Mouse (Mus musculus) layer of hippocampus, postnatal 10 days (tissue): Measurements from ENCODE around the gene Olfr1188. TPM values are rescaled to one million over a fixed set of nuclear protein-coding genes. Genes with fewer than 3 reads are reported as not detected.
"Not testable (repeated sequence)": the region's sequence is repeated elsewhere in the genome, so short reads cannot be mapped to it uniquely, and the experiment has no call there.

ENCODE experiments used
- DNase-seq, 2 experiments: peaks; one replicate each; pipeline ENCODE4 v3.0.0; 2021; ENCODE audit warnings: low spot score in 2 of 2
- long read RNA-seq: library from polyadenylated mRNA; stranded (forward); transcript quantifications from one replicate; pipeline ENCODE4 v2.0.0, GENCODE M21; 2023
- total RNA-seq, 2 experiments: library from RNA; stranded (reverse); gene quantifications; 2 replicates each; pipeline ENCODE4 v1.2.3; 2021

Olfr1188 gene
- total RNA-seq = not detected
- long read RNA-seq = 0 reads

GRCm38 (mm10) chr2:88556635-88557034 lies at the start of gene Olfr1188:
TSS of gene Olfr1188 (plus strand) at chr2:88556935.
- DNase-seq = no peak

GRCm38 (mm10) chr2:88518251-88518650 lies 38.5 kb upstream of the Olfr1188 start, which contains the start of gene Olfr1186:
TSS of gene Olfr1186 (plus strand) at chr2:88518551.
- no peak for DNase-seq

GRCm38 (mm10) chr2:88525720-88526119 lies 31.0 kb upstream of the Olfr1188 start:
- no peak for DNase-seq

- DNase-seq = not testable (repeated sequence)
Observed at GRCm38 (mm10) chr2:88572696-88573095, 16.0 kb downstream of the Olfr1188 start.

GRCm38 (mm10) chr2:88586154-88586553 lies 29.4 kb downstream of the Olfr1188 start, which contains the start of gene Olfr1189:
TSS of gene Olfr1189 (plus strand) at chr2:88586454.
- no peak for DNase-seq

Other genes starting within 250 kb of the Olfr1188 start
- gene Olfr1174-ps, start 241.8 kb upstream of the Olfr1188 start, total RNA-seq = not detected
- gene Olfr1175-ps, start 229.7 kb upstream of the Olfr1188 start, total RNA-seq = not detected
- gene Olfr1176, start 220.2 kb upstream of the Olfr1188 start, total RNA-seq = not detected
- gene Olfr1177-ps, start 210.4 kb upstream of the Olfr1188 start, total RNA-seq = not detected
- not detected for gene Olfr1178, start 169.9 kb upstream of the Olfr1188 start, total RNA-seq
- not detected for gene Olfr1179, start 150.5 kb upstream of the Olfr1188 start, total RNA-seq
- gene Olfr1180, start 137.8 kb upstream of the Olfr1188 start, total RNA-seq = not detected
- gene Olfr1181, start 130.8 kb upstream of the Olfr1188 start, total RNA-seq = not detected
- gene Gm13757, start 107.8 kb upstream of the Olfr1188 start, total RNA-seq = not detected
- gene Olfr1183, start 102.1 kb upstream of the Olfr1188 start, total RNA-seq = not detected
- not detected for gene Olfr1184, start 73.3 kb upstream of the Olfr1188 start, total RNA-seq
- gene Olfr1185-ps1, start 63.6 kb upstream of the Olfr1188 start, total RNA-seq = not detected
- not detected for gene Olfr1186, start 38.4 kb upstream of the Olfr1188 start, total RNA-seq
- gene Olfr1189, start 29.5 kb downstream of the Olfr1188 start, total RNA-seq = not detected
- gene Olfr1191-ps1, start 83.6 kb downstream of the Olfr1188 start, total RNA-seq = not detected
- gene Olfr1192-ps1, start 91.6 kb downstream of the Olfr1188 start, total RNA-seq = not detected
- not detected for gene Olfr1193, start 118.7 kb downstream of the Olfr1188 start, total RNA-seq
- gene Olfr1195, start 132.3 kb downstream of the Olfr1188 start, total RNA-seq = not detected
- gene Olfr1196, start 147.7 kb downstream of the Olfr1188 start, total RNA-seq = not detected
- gene Olfr1197, start 175.4 kb downstream of the Olfr1188 start, total RNA-seq = not detected
- gene Olfr1198, start 194.4 kb downstream of the Olfr1188 start, total RNA-seq = not detected
- gene Olfr1199, start 203.5 kb downstream of the Olfr1188 start, total RNA-seq = not detected
- not detected for gene Olfr1200, start 213.6 kb downstream of the Olfr1188 start, total RNA-seq
- not detected for gene Olfr1201, start 236.1 kb downstream of the Olfr1188 start, total RNA-seq